Mouse (Mus musculus): ENCODE measurements around the gene Bach2. TPM values are rescaled to one million over a fixed set of nuclear protein-coding genes. Genes with fewer than 3 reads are reported as not detected.

Gene Bach2
- polyA plus RNA-seq, 1 experiment from 2014 or later = 4.4 TPM

- no peak for TF ChIP-seq CTCF (IDR thresholded peaks at IDR 0.05)
- ATAC-seq (peak; percentile 45), DNase-seq (ENCODE audit: low read depth, low spot score) (peak; percentile 38)
- CTCF ChIA-PET = interaction anchor here (1.6 to 1.8 kb wide), 2 partner anchors 91 to 322 kb away, joined by 3 to 11 read pairs; no protein-coding TSS in a partner anchor
- in situ Hi-C loops (cut with MboI; ENCODE audit: low pct_unique_long_range_greater_than_20kb) = loop anchor here (5.0 to 10.0 kb wide), 3 partner anchors 52 to 275 kb away; no protein-coding TSS in a partner anchor
- POLR2A ChIA-PET = no interaction called here
- H3K27me3 ChIP-seq = no peaks in the 10 kb centered on the region
Observed at GRCm38 (mm10) chr4:32249748-32250332, 11.2 kb downstream of the Bach2 start.

GRCm38 (mm10) chr4:32250333-32251004 lies 11.9 kb downstream of the Bach2 start:
- no peaks in the 10 kb centered on the region for H3K27me3 ChIP-seq
- in situ Hi-C loops (cut with MboI; ENCODE audit: low pct_unique_long_range_greater_than_20kb) = loop anchor here (5.0 kb wide), 1 partner anchor 52 kb away; no protein-coding TSS in a partner anchor
- POLR2A ChIA-PET = interaction anchor here (0.7 kb wide), 1 partner anchor 321 kb away, joined by 3 read pairs; no protein-coding TSS in a partner anchor
- CTCF ChIA-PET = interaction anchor here (0.8 to 1.8 kb wide), 3 partner anchors 195 to 322 kb away, joined by 3 to 11 read pairs (median 4); no protein-coding TSS in a partner anchor
- TF ChIP-seq CTCF (IDR thresholded peaks at IDR 0.05) = no peak
- peak; percentile 61 for DNase-seq (ENCODE audit: low read depth, low spot score)
- peak; percentile 45 for ATAC-seq

GRCm38 (mm10) chr4:32251005-32251365 lies 12.4 kb downstream of the Bach2 start:
- H3K27me3 ChIP-seq = no peaks in the 10 kb centered on the region
- TF ChIP-seq CTCF (IDR thresholded peaks at IDR 0.05) = no peak
- ChIA-PET POLR2A (interaction anchor here (0.5 to 0.7 kb wide), 2 partner anchors 40 to 320 kb away, joined by 3 read pairs; no protein-coding TSS in a partner anchor), CTCF (interaction anchor here (0.8 to 1.8 kb wide), 4 partner anchors 31 to 321 kb away, joined by 3 to 11 read pairs (median 4); no protein-coding TSS in a partner anchor)
- in situ Hi-C loops (cut with MboI; ENCODE audit: low pct_unique_long_range_greater_than_20kb) = loop anchor here (5.0 kb wide), 1 partner anchor 51 kb away; no protein-coding TSS in a partner anchor
- DNase-seq (ENCODE audit: low read depth, low spot score) (peak; percentile 92), ATAC-seq (peak; percentile 93)

- POLR2A ChIA-PET = no interaction called here
- no peak for TF ChIP-seq CTCF (IDR thresholded peaks at IDR 0.05)
- H3K27me3 ChIP-seq = no peaks in the 10 kb centered on the region
- no peak for DNase-seq (ENCODE audit: low read depth, low spot score)
- in situ Hi-C loops (cut with MboI; ENCODE audit: low pct_unique_long_range_greater_than_20kb) = loop anchor here (5.0 kb wide), 1 partner anchor 50 kb away; no protein-coding TSS in a partner anchor
- no peak for ATAC-seq
- CTCF ChIA-PET = interaction anchor here (0.9 kb wide), 1 partner anchor 30 kb away, joined by 3 read pairs; no protein-coding TSS in a partner anchor
Observed at GRCm38 (mm10) chr4:32251946-32252672, 13.5 kb downstream of the Bach2 start.

- DNase-seq (ENCODE audit: low read depth, low spot score) (no peak), ATAC-seq (no peak)
- TF ChIP-seq CTCF (IDR thresholded peaks at IDR 0.05) = no peak
- no peaks in the 10 kb centered on the region for H3K27me3 ChIP-seq
- CTCF ChIA-PET = no interaction called here
- in situ Hi-C loops (cut with MboI; ENCODE audit: low pct_unique_long_range_greater_than_20kb) = no loop called here
- POLR2A ChIA-PET = interaction anchor here (0.7 kb wide), 1 partner anchor 119 kb away, joined by 3 read pairs; no protein-coding TSS in a partner anchor
Observed at GRCm38 (mm10) chr4:32257686-32258085, 19.1 kb downstream of the Bach2 start.

GRCm38 (mm10) chr4:32258093-32258492 lies 19.5 kb downstream of the Bach2 start:
- ChIA-PET CTCF (no interaction called here), POLR2A (interaction anchor here (0.7 kb wide), 1 partner anchor 118 kb away, joined by 3 read pairs; no protein-coding TSS in a partner anchor)
- in situ Hi-C loops (cut with MboI; ENCODE audit: low pct_unique_long_range_greater_than_20kb) = no loop called here
- DNase-seq (ENCODE audit: low read depth, low spot score) = no peak
- ATAC-seq = no peak
- no peaks in the 10 kb centered on the region for H3K27me3 ChIP-seq
- TF ChIP-seq CTCF (IDR thresholded peaks at IDR 0.05) = no peak

GRCm38 (mm10) chr4:32258596-32258995 lies 20.0 kb downstream of the Bach2 start:
- in situ Hi-C loops (cut with MboI; ENCODE audit: low pct_unique_long_range_greater_than_20kb) = no loop called here
- no peak for TF ChIP-seq CTCF (IDR thresholded peaks at IDR 0.05)
- POLR2A ChIA-PET = interaction anchor here (0.6 kb wide), 1 partner anchor 55 kb away, joined by 3 read pairs; no protein-coding TSS in a partner anchor
- H3K27me3 ChIP-seq = no peaks in the 10 kb centered on the region
- ATAC-seq = no peak
- no peak for DNase-seq (ENCODE audit: low read depth, low spot score)
- CTCF ChIA-PET = no interaction called here

- in situ Hi-C loops (cut with MboI; ENCODE audit: low pct_unique_long_range_greater_than_20kb) = no loop called here
- H3K27me3 ChIP-seq = no peaks in the 10 kb centered on the region
- POLR2A ChIA-PET = no interaction called here
Observed at GRCm38 (mm10) chr4:32260909-32261308, 22.3 kb downstream of the Bach2 start.

GRCm38 (mm10) chr4:32262825-32263684 lies 24.5 kb downstream of the Bach2 start:
- ATAC-seq (no peak), DNase-seq (ENCODE audit: low read depth, low spot score) (no peak)
- POLR2A ChIA-PET = no interaction called here

More at GRCm38 (mm10) chr4:32260909-32261308, 22.3 kb downstream of the Bach2 start:
- TF ChIP-seq CTCF (IDR thresholded peaks at IDR 0.05) = no peak
- CTCF ChIA-PET = no interaction called here
- no peak for ATAC-seq
- DNase-seq (ENCODE audit: low read depth, low spot score) = no peak

More at GRCm38 (mm10) chr4:32262825-32263684, 24.5 kb downstream of the Bach2 start:
- no peaks in the 10 kb centered on the region for H3K27me3 ChIP-seq
- no peak for TF ChIP-seq CTCF (IDR thresholded peaks at IDR 0.05)
- CTCF ChIA-PET = interaction anchor here (0.9 kb wide), 1 partner anchor 8 kb away, joined by 3 read pairs; no protein-coding TSS in a partner anchor
- in situ Hi-C loops (cut with MboI; ENCODE audit: low pct_unique_long_range_greater_than_20kb) = no loop called here

All from Patski (cell line).